Comparison of ENCODE assay signal across 8 mouse cellular contexts in genomic region chr4:128610706-128611105, GRCm38 (mm10). TPM values are rescaled to one million over a fixed set of nuclear protein-coding genes. Genes with fewer than 3 reads are reported as not detected.
A peak's percentile ranks its signal among the peaks of the same experiment; 100 is the strongest.
DNase-seq lines count a peak whose midpoint lies in the region; ATAC-seq and TF ChIP-seq lines count a peak whose summit lies in the region.

No protein-coding gene starts in this region.

- peak overlapping the region; percentile 72 for H3K4me2 ChIP-seq in intestine, embryonic 14.5 days (ENCODE audit: low read length)
- peak overlapping the region; percentile 60 for H3K4me2 ChIP-seq in neural tube, embryonic 12.5 days (replicated peaks)

- H3K9me3 ChIP-seq in intestine, embryonic 14.5 days (ENCODE audit: control insufficient read depth, low read length) = no peaks in the 10 kb centered on the region
- H3K9me3 ChIP-seq in neural tube, embryonic 12.5 days = no peaks in the 10 kb centered on the region

- peaks cover 17% of the 10 kb centered on the region; the same call in 1 of the 2 replicates for H3K4me1 ChIP-seq in intestine, embryonic 14.5 days (replicated peaks; ENCODE audit: control insufficient read depth, insufficient read depth, low read length)
- H3K4me1 ChIP-seq in neural tube, embryonic 12.5 days = peaks cover 16% of the 10 kb centered on the region

- H3K4me3 ChIP-seq in left cerebral cortex, adult 2 months = peak overlapping the region; percentile 57
- peak overlapping the region; percentile 45; the same call in 1 of the 2 replicates for H3K4me3 ChIP-seq in intestine, embryonic 14.5 days (ENCODE audit: low read depth, low read length)
- H3K4me3 ChIP-seq in neural tube, embryonic 12.5 days = no peak overlapping the region

- WGBS in intestine, embryonic 14.5 days = 14% methylated on average over 10 of the region's 10 CpGs
- 26% methylated on average over 10 of the region's 10 CpGs for WGBS in neural tube, embryonic 12.5 days

- no peak for TF ChIP-seq CTCF in left cerebral cortex, adult 2 months (IDR thresholded peaks at IDR 0.05)

- no peaks in the 10 kb centered on the region for H3K36me3 ChIP-seq in intestine, embryonic 14.5 days (ENCODE audit: control insufficient read depth, insufficient read depth, low read length)
- H3K36me3 ChIP-seq in neural tube, embryonic 12.5 days = no peaks in the 10 kb centered on the region

- 0 out of 2 replicates have a peak, but pooled peaks have one; percentile 9 for ATAC-seq in intestine, embryonic 14.5 days (replicated peaks; ENCODE audit: low FRiP score, low TSS enrichment, low read depth)
- peak; percentile 1; the same call in 1 of the 2 replicates for ATAC-seq in neural tube, embryonic 12.5 days (ENCODE audit: low FRiP score, low read depth)

- DNase-seq in adrenal gland, adult (ENCODE audit: inconsistent age in 2 of 2, low spot score in 1 of 2) = peak; percentile 48 to 70
- no peak for DNase-seq in adrenal gland, postnatal 36 days
- DNase-seq in left cerebral cortex, adult 2 months (ENCODE audit: extremely low spot score in 1 of 2, low spot score in 2 of 2) = no peak
- DNase-seq in left cerebral cortex, postnatal 10 days (ENCODE audit: extremely low spot score in 1 of 2, low spot score in 2 of 2) = no peak
- no peak for DNase-seq in intestine, embryonic 14.5 days (ENCODE audit: low spot score)
- DNase-seq in left cerebral cortex, adult 8-10 months (ENCODE audit: low spot score in 2 of 2) = no peak
- no peak for DNase-seq in spleen, postnatal 36 days (ENCODE audit: low spot score in 2 of 2)

- no peaks in the 10 kb centered on the region for H3K27me3 ChIP-seq in intestine, embryonic 14.5 days (replicated peaks; ENCODE audit: control insufficient read depth, insufficient read depth, low read length)
- H3K27me3 ChIP-seq in neural tube, embryonic 12.5 days (replicated peaks) = no peaks in the 10 kb centered on the region

- H3K27ac ChIP-seq in left cerebral cortex, adult 2 months = no peak overlapping the region
- peak overlapping the region; percentile 18; the same call in 1 of the 2 replicates for H3K27ac ChIP-seq in intestine, embryonic 14.5 days (ENCODE audit: low read depth)
- no peak overlapping the region for H3K27ac ChIP-seq in neural tube, embryonic 12.5 days

- intact Hi-C loops in left cerebral cortex, adult 2 months (cut with DNase I) = loop anchor here (1.0 to 5.0 kb wide), 4 partner anchors 44 to 247 kb away; partner anchors contain the start of gene Phc2
- intact Hi-C loops in left cerebral cortex, postnatal 10 days (cut with DNase I) = loop anchor here (5.0 to 10.0 kb wide), 3 partner anchors 47 to 247 kb away; no protein-coding TSS in a partner anchor

- H3K9ac ChIP-seq in intestine, embryonic 14.5 days (ENCODE audit: low read length) = no peak overlapping the region
- H3K9ac ChIP-seq in neural tube, embryonic 12.5 days = no peak overlapping the region

RNA-seq across cellular contexts. Expression of gene Zscan20, which starts 0.8 kb away (rescaled TPM):
- total RNA-seq in adrenal gland, postnatal 36 days (2021) = 1 to 10 TPM; 6.3 to 8.7 TPM
- total RNA-seq in left cerebral cortex, adult 2 months (2021) = 1 to 10 TPM; 8.2 to 9.4 TPM
- total RNA-seq in left cerebral cortex, postnatal 10 days (2021) = 1 to 10 TPM; 6.3 to 7.9 TPM
- polyA plus RNA-seq in intestine, embryonic 14.5 days (2014; fragmentation: Nextera tagmentation; extraction: Ambion mirVana) = 3.2 and 3.3 TPM in 2 replicates
- polyA plus RNA-seq in neural tube, embryonic 12.5 days (2016; fragmentation: Nextera tagmentation; extraction: Ambion mirVana) = 7.1 and 8.1 TPM in 2 replicates
- total RNA-seq in left cerebral cortex, adult 8-10 months (2022) = 10 to 100 TPM in 1 of 4 experiments, 1 to 10 TPM in 3; 6.2 to 11.9 (median 8.5) TPM

RNA-seq across cellular contexts. Expression of gene Tlr12, which starts 7.7 kb away (rescaled TPM):
- under 1 TPM; 0.73 to 0.82 TPM for total RNA-seq in adrenal gland, postnatal 36 days (2021)
- under 1 TPM; 0.63 to 1.00 TPM for total RNA-seq in left cerebral cortex, adult 2 months (2021)
- 1 to 10 TPM; 1.1 to 1.5 TPM for total RNA-seq in left cerebral cortex, postnatal 10 days (2021)
- polyA plus RNA-seq in intestine, embryonic 14.5 days (2014; fragmentation: Nextera tagmentation; extraction: Ambion mirVana) = 0.65 and 1.2 TPM in 2 replicates
- 1.00 and 1.4 TPM in 2 replicates for polyA plus RNA-seq in neural tube, embryonic 12.5 days (2016; fragmentation: Nextera tagmentation; extraction: Ambion mirVana)
- 1 to 10 TPM in 3 of 4 experiments, under 1 TPM in 1; 0.99 to 3.1 (median 2.0) TPM for total RNA-seq in left cerebral cortex, adult 8-10 months (2022)

RNA-seq across cellular contexts. Expression of gene Phc2, which starts 43.8 kb away (rescaled TPM):
- 10 to 100 TPM; 74.8 to 83.2 TPM for total RNA-seq in adrenal gland, postnatal 36 days (2021)
- total RNA-seq in left cerebral cortex, adult 2 months (2021) = 10 to 100 TPM; 84.8 to 90.6 TPM
- total RNA-seq in left cerebral cortex, postnatal 10 days (2021) = 10 to 100 TPM; 65.1 to 71.4 TPM
- 22.4 and 27.1 TPM in 2 replicates for polyA plus RNA-seq in intestine, embryonic 14.5 days (2014; fragmentation: Nextera tagmentation; extraction: Ambion mirVana)
- polyA plus RNA-seq in neural tube, embryonic 12.5 days (2016; fragmentation: Nextera tagmentation; extraction: Ambion mirVana) = 163 and 167 TPM in 2 replicates
- total RNA-seq in left cerebral cortex, adult 8-10 months (2022) = 10 to 100 TPM; 88.6 to 92.0 (median 90.0) TPM

Comparison
In these comparisons a context has a peak if more than half of its experiments do, and no peak if none do; other contexts are left out.
1. DNase-seq: peak in adrenal gland, adult (2 of 2); none in adrenal gland, postnatal 36 days (0 of 2), left cerebral cortex, adult 2 months (0 of 2), left cerebral cortex, postnatal 10 days (0 of 2), intestine, embryonic 14.5 days (single experiment), left cerebral cortex, adult 8-10 months (0 of 2) and spleen, postnatal 36 days (0 of 2).